Mouse (Mus musculus) cortical plate, adult 2 months (tissue): ENCODE measurements around the gene Cideb. TPM values are rescaled to one million over a fixed set of nuclear protein-coding genes. Genes with fewer than 3 reads are reported as not detected.

Experiments used
- H3K27ac ChIP-seq: fragments of 200-500 bp; 2 replicates; pipeline ENCODE4 v1.5.1; 2012; ENCODE audit warnings: low read length, control low read depth, inconsistent platforms; ENCODE audit not compliant: insufficient read depth
- H3K4me1 ChIP-seq: fragments of 200-500 bp; 2 replicates; pipeline ENCODE4 v1.6.1; 2011; ENCODE audit warnings: low read length; ENCODE audit not compliant: control insufficient read depth, insufficient read depth
- H3K4me3 ChIP-seq: fragments of 200-500 bp; 2 replicates; pipeline ENCODE4 v1.5.1; 2011; ENCODE audit warnings: mild to moderate bottlenecking, low read length, control low read depth; ENCODE audit not compliant: insufficient read depth
- CTCF ChIP-seq: fragments of 200-500 bp; IDR thresholded peaks from 2 replicates; pipeline ENCODE4 v1.5.1; 2011; ENCODE audit warnings: mild to moderate bottlenecking, control low read depth, low read length; ENCODE audit not compliant: insufficient read depth; ENCODE audit errors: extremely low read depth
- POLR2A ChIP-seq: fragments of 200-500 bp; IDR thresholded peaks from 2 replicates; pipeline ENCODE4 v1.6.1; 2011; ENCODE audit warnings: mild to moderate bottlenecking, low read length, control low read depth; ENCODE audit not compliant: insufficient read depth; ENCODE audit errors: extremely low read depth
- polyA plus RNA-seq: library from polyadenylated mRNA; depleted of rRNA; stranded (reverse); fragments of >200 nt; gene quantifications from 2 replicates; pipeline ENCODE4 v1.2.3, GENCODE M21; 2012; rRNA removed

Cideb gene
- polyA plus RNA-seq, 1 experiment: 18.2 TPM

- Histone ChIP-seq H3K4me3 (no peak overlapping the region), H3K4me1 (no peaks in the 10 kb centered on the region), H3K27ac (no peak overlapping the region)
- TF ChIP-seq POLR2A: no peak
- no peak for TF ChIP-seq CTCF
Observed at GRCm38 (mm10) chr14:55716884-55717283, 41.4 kb downstream of the Cideb start.

GRCm38 (mm10) chr14:55716271-55716670 is 42.0 kb downstream of the Cideb start:
- TF ChIP-seq POLR2A (no peak), CTCF (no peak)
- H3K27ac ChIP-seq: no peak overlapping the region

GRCm38 (mm10) chr14:55714893-55715292 is 43.4 kb downstream of the Cideb start:
- no peak for TF ChIP-seq POLR2A
- no peak for TF ChIP-seq CTCF

More at GRCm38 (mm10) chr14:55716271-55716670, 42.0 kb downstream of the Cideb start:
- Histone ChIP-seq H3K4me1 (no peaks in the 10 kb centered on the region), H3K4me3 (no peak overlapping the region)

GRCm38 (mm10) chr14:55713729-55714122 is 44.5 kb downstream of the Cideb start, which contains the start of gene Tgm1:
Gene Tgm1 (minus strand): TSS chr14:55713926.
- Histone ChIP-seq H3K4me1 (no peaks in the 10 kb centered on the region), H3K27ac (no peak within 1 kb of the TSS), H3K4me3 (no peak within 1 kb of the TSS)
- no peak for TF ChIP-seq POLR2A
- no peak for TF ChIP-seq CTCF

More at GRCm38 (mm10) chr14:55714893-55715292, 43.4 kb downstream of the Cideb start:
- H3K27ac ChIP-seq: no peak overlapping the region
- no peaks in the 10 kb centered on the region for H3K4me1 ChIP-seq
- no peak overlapping the region for H3K4me3 ChIP-seq

GRCm38 (mm10) chr14:55713007-55713728 is 45.1 kb downstream of the Cideb start:
- H3K4me3 ChIP-seq: no peak overlapping the region
- no peaks in the 10 kb centered on the region for H3K4me1 ChIP-seq
- H3K27ac ChIP-seq: no peak overlapping the region
- TF ChIP-seq CTCF (no peak), POLR2A (no peak)

GRCm38 (mm10) chr14:55711786-55712185 is 46.5 kb downstream of the Cideb start:
- TF ChIP-seq POLR2A: no peak
- H3K27ac ChIP-seq: no peak overlapping the region
- no peaks in the 10 kb centered on the region for H3K4me1 ChIP-seq
- H3K4me3 ChIP-seq: no peak overlapping the region

- no peak overlapping the region for H3K4me3 ChIP-seq
- H3K27ac ChIP-seq: no peak overlapping the region
- no peak for TF ChIP-seq POLR2A
- TF ChIP-seq CTCF: no peak
- H3K4me1 ChIP-seq: no peaks in the 10 kb centered on the region
Observed at GRCm38 (mm10) chr14:55709509-55709908, 48.7 kb downstream of the Cideb start.

- no peak for TF ChIP-seq POLR2A
- Histone ChIP-seq H3K4me3 (no peak overlapping the region), H3K4me1 (no peaks in the 10 kb centered on the region), H3K27ac (no peak overlapping the region)
Observed at GRCm38 (mm10) chr14:55707397-55707796, 50.9 kb downstream of the Cideb start.

- Histone ChIP-seq H3K4me3 (no peak overlapping the region), H3K4me1 (no peaks in the 10 kb centered on the region), H3K27ac (no peak overlapping the region)
- TF ChIP-seq POLR2A: no peak
Observed at GRCm38 (mm10) chr14:55706051-55706600, 52.1 kb downstream of the Cideb start.

Other genes with a start within 250 kb of the Cideb start
- gene Cpne6, start 248.0 kb downstream of the Cideb start, polyA plus RNA-seq: 195 and 268 TPM in 2 replicates
- 0.21 and 0.66 TPM in 2 replicates for gene Nrl, start 233.5 kb downstream of the Cideb start, polyA plus RNA-seq
- 27.2 and 35.7 TPM in 2 replicates for gene Pck2, start 218.2 kb downstream of the Cideb start, polyA plus RNA-seq
- 94.6 and 110 TPM in 2 replicates for gene Dcaf11, start 198.5 kb downstream of the Cideb start, polyA plus RNA-seq
- gene A730061H03Rik, start 198.1 kb downstream of the Cideb start, polyA plus RNA-seq: 0.86 and 1.7 TPM in 2 replicates
- gene Fitm1, start 182.8 kb downstream of the Cideb start, polyA plus RNA-seq: not detected in 2 replicates
- 50.2 and 61.4 TPM in 2 replicates for gene Psme1, start 180.3 kb downstream of the Cideb start, polyA plus RNA-seq
- 51.9 and 55.3 TPM in 2 replicates for gene Emc9, start 173.2 kb downstream of the Cideb start, polyA plus RNA-seq
- 37.3 and 44.5 TPM in 2 replicates for gene Psme2, start 167.3 kb downstream of the Cideb start, polyA plus RNA-seq
- gene Rnf31, start 166.8 kb downstream of the Cideb start, polyA plus RNA-seq: 22.5 and 24.7 TPM in 2 replicates
- 18.2 and 21.2 TPM in 2 replicates for gene Irf9, start 154.9 kb downstream of the Cideb start, polyA plus RNA-seq
- 5.0 and 5.8 TPM in 2 replicates for gene Rec8, start 140.4 kb downstream of the Cideb start, polyA plus RNA-seq
- gene Ipo4, start 122.5 kb downstream of the Cideb start, polyA plus RNA-seq: 152 and 165 TPM in 2 replicates
- gene Gm49378, start 120.6 kb downstream of the Cideb start, polyA plus RNA-seq: 6.5 and 6.6 TPM in 2 replicates
- gene Tm9sf1, start 114.7 kb downstream of the Cideb start, polyA plus RNA-seq: 30.8 and 33.7 TPM in 2 replicates
- 0.79 and 1.0 TPM in 2 replicates for gene Tssk4, start 108.3 kb downstream of the Cideb start, polyA plus RNA-seq
- gene Mdp1, start 98.0 kb downstream of the Cideb start, polyA plus RNA-seq: 46.8 and 47.9 TPM in 2 replicates
- gene Gmpr2, start 86.5 kb downstream of the Cideb start, polyA plus RNA-seq: 31.4 and 35.1 TPM in 2 replicates
- 346 and 353 TPM in 2 replicates for gene Nedd8, start 86.3 kb downstream of the Cideb start, polyA plus RNA-seq
- 16.1 and 18.7 TPM in 2 replicates for gene Tinf2, start 76.6 kb downstream of the Cideb start, polyA plus RNA-seq
- gene Tgm1, start 44.5 kb downstream of the Cideb start, polyA plus RNA-seq: 0.04 and 0.08 TPM in 2 replicates
- 64.7 and 67.9 TPM in 2 replicates for gene Rabggta, start 36.2 kb downstream of the Cideb start, polyA plus RNA-seq
- gene Dhrs1, start 12.8 kb downstream of the Cideb start, polyA plus RNA-seq: 117 TPM in 2 replicates
- gene Nop9, start 12.8 kb downstream of the Cideb start, polyA plus RNA-seq: 9.1 and 9.2 TPM in 2 replicates
- 0.15 and 0.17 TPM in 2 replicates for gene Ltb4r2, start 3.0 kb upstream of the Cideb start, polyA plus RNA-seq
- 0.25 and 0.45 TPM in 2 replicates for gene Ltb4r1, start 7.5 kb upstream of the Cideb start, polyA plus RNA-seq
- 3.4 and 4.4 TPM in 2 replicates for gene Adcy4, start 25.6 kb upstream of the Cideb start, polyA plus RNA-seq
- gene Ripk3, start 30.4 kb upstream of the Cideb start, polyA plus RNA-seq: 0.66 and 1.0 TPM in 2 replicates
- gene Nfatc4, start 64.7 kb upstream of the Cideb start, polyA plus RNA-seq: 1.8 and 2.0 TPM in 2 replicates
- gene Nynrin, start 95.6 kb upstream of the Cideb start, polyA plus RNA-seq: 2.6 and 2.8 TPM in 2 replicates
- gene Cbln3, start 125.9 kb upstream of the Cideb start, polyA plus RNA-seq: 0.42 and 0.68 TPM in 2 replicates
- gene Khnyn, start 126.5 kb upstream of the Cideb start, polyA plus RNA-seq: 11.4 TPM in 2 replicates
- gene Sdr39u1, start 141.8 kb upstream of the Cideb start, polyA plus RNA-seq: 147 and 150 TPM in 2 replicates
- gene Cma1, start 186.2 kb upstream of the Cideb start, polyA plus RNA-seq: 0.13 and 0.25 TPM in 2 replicates
- not detected in 2 replicates for gene Cma2, start 192.5 kb upstream of the Cideb start, polyA plus RNA-seq